Mouse (Mus musculus) large intestine, adult 2 months (tissue): ENCODE results near the gene Zbtb8os. TPM values are rescaled to one million over a fixed set of nuclear protein-coding genes. Genes with fewer than 3 reads are reported as not detected.

Source experiments
- DNase-seq: peaks from one replicate; pipeline ENCODE4 v3.0.0-alpha.2; 2012; ENCODE audit warnings: low read depth, low spot score
- WGBS: fragments of 180-500 bp; shearing (Covaris S2); methylation state at CpG from one replicate; pipeline ENCODE4 v1.1.7; 2018; 5-methylcytosine and 5-hydroxymethylcytosine counted together
- polyA plus RNA-seq: library from polyadenylated mRNA; depleted of rRNA; stranded (reverse); fragments of >200 nt; gene quantifications from 2 replicates; pipeline ENCODE4 v1.2.3, GENCODE M21; 2012; rRNA removed

The Zbtb8os gene
- polyA plus RNA-seq, 1 experiment, result 23.1 TPM

DNA sequence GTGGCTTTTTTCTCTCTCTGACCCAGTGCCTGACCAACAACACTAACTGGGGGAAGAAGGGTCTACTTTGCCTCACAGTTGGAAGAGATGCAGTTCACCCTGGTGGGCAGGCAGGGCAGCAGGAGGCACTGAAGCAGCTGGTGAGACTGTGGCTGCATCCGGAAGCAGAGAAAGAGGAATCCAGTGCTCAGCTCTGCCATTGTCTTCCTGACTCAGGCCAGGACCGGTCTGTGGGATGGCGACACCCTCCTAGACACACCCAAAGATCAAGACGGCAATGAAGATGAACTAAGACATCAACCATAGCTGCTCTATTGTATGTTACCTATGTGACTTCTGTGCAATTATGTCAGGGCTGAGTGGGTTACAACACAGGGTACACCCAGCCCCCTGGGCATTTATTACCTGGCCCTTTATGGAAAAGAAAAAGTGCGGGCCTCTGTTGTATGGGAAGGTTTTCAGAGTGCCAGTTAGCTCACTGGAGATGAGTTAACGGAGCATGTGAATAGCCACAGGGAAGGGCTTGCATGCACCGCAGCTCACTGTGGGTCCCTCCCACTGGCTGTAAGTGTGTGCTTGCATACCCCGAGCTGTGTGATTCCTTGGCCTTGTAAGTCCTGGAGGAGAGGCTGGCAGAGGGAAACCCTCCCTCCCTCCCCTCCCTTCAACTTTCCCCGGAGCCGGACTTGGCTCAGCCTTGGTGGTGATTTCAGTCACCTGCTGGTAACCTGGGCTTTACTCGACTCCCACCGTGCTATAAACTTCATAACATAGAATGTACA, 58.8 kb downstream of the Zbtb8os start:
- DNase-seq, result no peak
- WGBS, result 34% methylated on average over 12 of the region's 12 CpGs

DNA sequence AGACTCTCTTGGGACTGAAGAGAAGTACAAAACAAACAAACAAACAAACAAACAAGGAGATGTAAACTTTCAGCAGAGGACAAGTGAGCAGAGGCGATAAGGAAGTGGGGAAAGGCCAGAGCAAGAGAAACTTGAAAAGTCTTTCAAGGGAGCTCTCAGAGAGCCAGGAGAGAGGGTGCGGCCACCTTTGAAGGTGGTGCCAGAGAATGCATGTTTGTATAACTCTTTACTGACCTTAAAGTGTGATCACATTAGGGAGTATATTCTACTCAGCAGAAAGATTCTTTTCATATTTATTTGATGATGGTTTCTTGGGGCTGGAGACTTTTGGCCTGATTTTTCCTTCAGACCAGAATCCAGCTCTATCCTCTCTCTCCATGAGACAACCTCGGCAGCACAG, 61.5 kb downstream of the Zbtb8os start:
- no peak for DNase-seq
- WGBS, result 30% methylated on average over 3 of the region's 3 CpGs

DNA sequence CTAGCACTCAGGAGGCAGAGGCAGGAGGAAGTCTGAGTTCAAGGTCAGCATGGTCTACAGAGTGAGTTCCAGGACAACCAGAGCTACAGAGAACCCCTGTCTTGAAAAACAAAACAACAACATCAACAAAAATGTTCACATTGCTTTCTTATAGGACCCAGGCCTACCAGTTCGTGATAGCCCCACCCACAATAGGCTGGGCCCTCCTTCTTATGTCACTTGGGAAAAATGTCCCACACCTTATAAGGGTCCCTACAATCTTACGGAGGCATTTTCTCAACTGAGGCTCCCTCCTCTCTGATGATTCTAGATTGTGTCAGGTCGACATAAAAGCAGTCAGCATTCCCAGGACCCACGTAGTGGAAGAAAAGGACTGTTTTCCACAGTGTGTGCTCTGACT, 64.3 kb downstream of the Zbtb8os start:
- DNase-seq, result no peak
- 86% methylated on average over 4 of the region's 4 CpGs for WGBS

Other genes starting within 250 kb of the Zbtb8os start
- gene Tmem54, start 230.1 kb upstream of the Zbtb8os start, polyA plus RNA-seq, result 753 and 829 TPM in 2 replicates
- gene Hpca, start 213.7 kb upstream of the Zbtb8os start, polyA plus RNA-seq, result 0.92 and 1.7 TPM in 2 replicates
- 0.53 and 0.74 TPM in 2 replicates for gene Fndc5, start 198.7 kb upstream of the Zbtb8os start, polyA plus RNA-seq
- 4.8 and 8.2 TPM in 2 replicates for gene S100pbp, start 146.0 kb upstream of the Zbtb8os start, polyA plus RNA-seq
- 15.6 and 18.4 TPM in 2 replicates for gene Yars, start 145.9 kb upstream of the Zbtb8os start, polyA plus RNA-seq
- gene C77080, start 74.3 kb upstream of the Zbtb8os start, polyA plus RNA-seq, result 92.7 and 138 TPM in 2 replicates
- 0.92 and 1.1 TPM in 2 replicates for gene Sync, start 48.1 kb upstream of the Zbtb8os start, polyA plus RNA-seq
- 27.1 and 29.3 TPM in 2 replicates for gene Rbbp4, start 325 bp upstream of the Zbtb8os start, polyA plus RNA-seq
- 10.6 and 11.3 TPM in 2 replicates for gene Zbtb8a, start 42.4 kb downstream of the Zbtb8os start, polyA plus RNA-seq
- gene Zbtb8b, start 105.2 kb downstream of the Zbtb8os start, polyA plus RNA-seq, result 0.02 TPM in 1 of 2 replicates, not detected in the other
- gene Bsdc1, start 125.9 kb downstream of the Zbtb8os start, polyA plus RNA-seq, result 22.8 and 26.3 TPM in 2 replicates
- not detected in 2 replicates for gene Tssk3, start 155.3 kb downstream of the Zbtb8os start, polyA plus RNA-seq
- 0.17 TPM in 1 of 2 replicates, not detected in the other for gene Fam229a, start 155.5 kb downstream of the Zbtb8os start, polyA plus RNA-seq
- gene Marcksl1, start 177.9 kb downstream of the Zbtb8os start, polyA plus RNA-seq, result 29.3 and 50.1 TPM in 2 replicates
- gene Hdac1, start 207.0 kb downstream of the Zbtb8os start, polyA plus RNA-seq, result 56.6 and 67.3 TPM in 2 replicates
- 20.6 TPM in 2 replicates for gene Lck, start 237.9 kb downstream of the Zbtb8os start, polyA plus RNA-seq
- 0.57 and 0.71 TPM in 2 replicates for gene Fam167b, start 242.9 kb downstream of the Zbtb8os start, polyA plus RNA-seq